Mouse (Mus musculus): ENCODE results near the gene Btbd35f19.
"Not testable (repeated sequence)": the region's sequence is repeated elsewhere in the genome, so short reads cannot be mapped to it uniquely, and the experiment has no call there.

- TF ChIP-seq MAFK (IDR thresholded peaks at IDR 0.05; ENCODE audit: insufficient replicate concordance, low read length); ZC3H11A (IDR thresholded peaks at IDR 0.05; ENCODE audit: low read depth, low read length); NELFE (IDR thresholded peaks at IDR 0.05; ENCODE audit: low read depth, low read length); USF2 (conservative IDR thresholded peaks at IDR 0.05; ENCODE audit: low read depth, low read length); CHD1 (IDR thresholded peaks at IDR 0.05; ENCODE audit: low read depth, low read length); CTCF (conservative IDR thresholded peaks at IDR 0.05 in 1 of 2, IDR thresholded peaks at IDR 0.05 in 1 of 2; ENCODE audit: low read depth in 2 of 2, low read length in 2 of 2); JUND (conservative IDR thresholded peaks at IDR 0.05; ENCODE audit: low read depth, low read length); POLR2A (IDR thresholded peaks at IDR 0.05; ENCODE audit: low read depth, low read length): not testable (repeated sequence)
Observed at GRCm38 (mm10) chrX:31341924-31342323, 41.8 kb downstream of the Btbd35f19 start.
